Mouse (Mus musculus): ENCODE measurements at regions not wholly inside any gene's neighbourhood (a gene's known extent, or its start where the extent isn't known, plus 50 kb on each side); places are given as distances from the start of the nearest gene placed in this dataset.
A peak's percentile ranks its signal among the peaks of the same experiment; 100 is the strongest.

DNA sequence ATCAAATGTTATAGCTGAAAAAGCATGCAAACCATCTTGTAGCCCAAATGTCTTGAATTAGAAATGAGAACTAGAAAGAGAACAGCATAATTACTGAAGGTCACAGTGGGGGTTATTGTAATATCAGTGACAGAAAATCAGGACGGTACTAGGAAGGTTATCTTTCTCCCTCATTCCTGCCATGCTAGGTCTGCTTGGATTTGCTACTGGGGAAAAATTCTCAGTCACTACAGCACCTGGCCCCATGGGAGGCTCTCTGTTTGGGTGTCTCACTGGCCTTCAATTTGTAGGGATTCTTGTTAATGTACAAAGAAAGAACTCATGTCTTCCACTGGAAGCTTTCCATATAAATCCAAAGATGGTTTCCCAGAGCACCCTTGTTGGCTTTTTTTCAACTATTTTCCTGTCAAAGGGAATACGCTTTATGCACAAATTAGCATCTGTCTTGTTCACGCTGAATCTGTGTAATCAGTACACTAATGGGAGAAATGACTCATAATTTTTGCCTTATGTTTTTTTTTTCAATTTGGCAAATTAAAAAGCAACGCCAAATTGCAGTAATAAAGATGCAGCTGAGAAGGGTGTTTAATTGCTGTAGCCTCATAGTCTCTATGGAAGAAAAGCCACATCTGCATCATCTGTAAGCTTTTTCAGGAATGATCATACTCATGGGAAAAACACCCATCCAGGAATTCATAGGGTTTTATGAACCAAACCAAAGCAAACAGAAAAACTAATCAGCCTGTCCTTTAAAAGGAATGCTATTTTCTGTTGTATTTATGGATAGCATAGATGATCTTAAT is 290.2 kb upstream of the Arhgef26 start:
- Histone ChIP-seq H3K4me3 (ENCODE audit: low read depth, low read length) (no peak overlapping the region), H3K4me2 (ENCODE audit: low read depth, low read length) (no peak overlapping the region), H3K27me3 (ENCODE audit: control insufficient read depth, insufficient read depth, low read length) (no peaks in the 10 kb centered on the region), H3K9ac (replicated peaks; ENCODE audit: low read depth, low read length) (no peak overlapping the region), H3K36me3 (ENCODE audit: control insufficient read depth, insufficient read depth, low read length) (no peaks in the 10 kb centered on the region), H3K4me1 (ENCODE audit: control insufficient read depth, insufficient read depth, low read length) (no peaks in the 10 kb centered on the region), H3K27ac (ENCODE audit: low read depth, low read length) (no peak overlapping the region), H3K9me3 (ENCODE audit: control insufficient read depth, low read length) (no peaks in the 10 kb centered on the region)
- WGBS: 40% methylated on average over 4 of the region's 4 CpGs
- ATAC-seq (ENCODE audit: low read depth): peak; percentile 73

DNA sequence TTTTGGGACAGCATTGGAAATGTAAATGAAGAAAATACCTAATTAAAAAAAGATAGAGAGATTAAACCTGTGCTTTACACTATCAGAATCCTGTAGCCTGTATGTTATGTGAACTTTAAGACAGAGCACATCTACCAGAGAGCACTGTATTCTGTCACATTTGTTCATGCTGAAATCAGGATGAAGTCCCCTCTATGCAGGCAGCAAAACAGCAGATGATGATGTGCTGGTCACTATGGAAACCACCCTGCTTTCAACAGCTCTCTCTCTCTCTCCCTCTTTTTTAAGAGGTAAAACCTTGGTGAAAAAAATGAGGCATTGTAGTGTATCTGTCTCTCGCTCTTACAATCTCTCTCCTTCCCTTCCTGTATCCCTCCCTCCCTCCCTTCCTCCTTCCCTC is 283.9 kb upstream of the Arhgef26 start:
- H3K27me3 ChIP-seq (ENCODE audit: control insufficient read depth, insufficient read depth, low read length): no peaks in the 10 kb centered on the region
- no peak overlapping the region for H3K27ac ChIP-seq (ENCODE audit: low read depth, low read length)
- no peak overlapping the region for H3K4me3 ChIP-seq (ENCODE audit: low read depth, low read length)
- H3K9me3 ChIP-seq (ENCODE audit: control insufficient read depth, low read length): no peaks in the 10 kb centered on the region
- no peaks in the 10 kb centered on the region for H3K36me3 ChIP-seq (ENCODE audit: control insufficient read depth, insufficient read depth, low read length)
- H3K9ac ChIP-seq (replicated peaks; ENCODE audit: low read depth, low read length): no peak overlapping the region
- H3K4me2 ChIP-seq (ENCODE audit: low read depth, low read length): no peak overlapping the region
- WGBS: 63% methylated on average over 1 of the region's 1 CpGs
- ATAC-seq (ENCODE audit: low read depth): 0 out of 2 replicates have a peak, but pooled peaks have one; percentile 46
- H3K4me1 ChIP-seq (ENCODE audit: control insufficient read depth, insufficient read depth, low read length): no peaks in the 10 kb centered on the region

DNA sequence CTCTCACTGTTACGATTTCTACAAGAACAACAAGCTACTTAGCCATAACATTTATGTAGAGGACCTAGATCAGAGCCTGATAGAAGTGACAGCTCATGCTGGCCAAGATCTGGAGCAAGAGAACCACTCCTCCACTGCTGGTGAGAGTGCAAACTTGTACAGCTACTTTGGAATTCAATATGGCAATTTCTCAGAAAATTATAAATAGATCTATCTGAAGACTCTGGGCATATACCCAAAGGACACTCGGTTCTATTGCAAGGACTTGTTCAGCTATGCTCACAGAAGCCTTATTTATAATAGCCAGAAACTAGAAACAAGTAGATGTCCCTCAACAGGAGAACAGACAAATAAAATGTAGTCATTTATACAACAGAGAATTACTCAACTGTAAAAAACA is 259.6 kb upstream of the Arhgef26 start:
- Histone ChIP-seq H3K27me3 (ENCODE audit: control insufficient read depth, insufficient read depth, low read length) (no peaks in the 10 kb centered on the region), H3K27ac (ENCODE audit: low read depth, low read length) (no peak overlapping the region), H3K4me3 (ENCODE audit: low read depth, low read length) (no peak overlapping the region), H3K9ac (replicated peaks; ENCODE audit: low read depth, low read length) (no peak overlapping the region), H3K4me1 (ENCODE audit: control insufficient read depth, insufficient read depth, low read length) (no peaks in the 10 kb centered on the region), H3K36me3 (ENCODE audit: control insufficient read depth, insufficient read depth, low read length) (no peaks in the 10 kb centered on the region), H3K9me3 (ENCODE audit: control insufficient read depth, low read length) (no peaks in the 10 kb centered on the region), H3K4me2 (ENCODE audit: low read depth, low read length) (no peak overlapping the region)
- WGBS: 84% methylated on average over 2 of the region's 2 CpGs
- ATAC-seq (ENCODE audit: low read depth): no peak

DNA sequence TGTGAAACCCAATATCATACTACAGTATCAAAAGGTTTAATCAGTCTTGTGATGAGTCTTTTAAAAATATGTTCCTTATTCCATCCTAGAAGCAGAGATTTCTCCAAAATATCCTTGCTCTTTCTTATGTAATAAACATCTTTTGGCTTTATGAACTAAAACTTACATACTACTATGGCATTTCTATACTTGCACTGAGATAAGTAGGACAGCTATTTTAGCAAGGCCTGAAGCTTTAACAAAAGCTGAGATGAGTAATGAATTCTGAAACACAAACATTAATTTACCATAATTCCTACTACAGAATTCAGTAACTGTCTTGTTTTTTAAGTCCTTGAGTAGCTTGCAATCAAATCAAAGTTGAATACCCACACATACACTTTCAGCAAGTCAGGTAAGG is 252.6 kb upstream of the Arhgef26 start:
- ATAC-seq (ENCODE audit: low read depth): no peak
- H3K27ac ChIP-seq (ENCODE audit: low read depth, low read length): no peak overlapping the region
- H3K9ac ChIP-seq (replicated peaks; ENCODE audit: low read depth, low read length): no peak overlapping the region
- no peaks in the 10 kb centered on the region for H3K9me3 ChIP-seq (ENCODE audit: control insufficient read depth, low read length)
- no peaks in the 10 kb centered on the region for H3K36me3 ChIP-seq (ENCODE audit: control insufficient read depth, insufficient read depth, low read length)
- H3K4me3 ChIP-seq (ENCODE audit: low read depth, low read length): no peak overlapping the region
- H3K4me1 ChIP-seq (ENCODE audit: control insufficient read depth, insufficient read depth, low read length): no peaks in the 10 kb centered on the region
- no peak overlapping the region for H3K4me2 ChIP-seq (ENCODE audit: low read depth, low read length)
- H3K27me3 ChIP-seq (ENCODE audit: control insufficient read depth, insufficient read depth, low read length): no peaks in the 10 kb centered on the region

DNA sequence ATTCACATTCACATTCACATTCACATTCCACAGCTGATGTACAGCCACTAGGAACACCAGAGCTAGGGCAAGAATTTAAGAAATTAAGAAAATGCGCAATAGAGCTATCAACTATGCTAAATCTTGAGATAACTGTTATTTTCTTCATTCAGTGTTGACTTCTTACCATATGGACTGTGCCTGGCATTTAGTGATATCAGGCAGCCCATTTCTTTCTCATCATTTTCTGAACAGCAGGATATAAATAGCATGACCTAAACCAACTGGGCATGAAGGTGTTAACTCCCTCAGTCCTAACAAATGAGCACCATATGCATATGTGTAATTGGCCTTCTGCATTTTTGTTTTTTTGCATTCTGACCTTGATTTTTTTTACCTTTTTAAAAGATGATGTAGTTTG is 250.9 kb upstream of the Arhgef26 start:
- no peaks in the 10 kb centered on the region for H3K36me3 ChIP-seq (ENCODE audit: control insufficient read depth, insufficient read depth, low read length)
- no peaks in the 10 kb centered on the region for H3K9me3 ChIP-seq (ENCODE audit: control insufficient read depth, low read length)
- H3K4me2 ChIP-seq (ENCODE audit: low read depth, low read length): no peak overlapping the region
- 89% methylated on average over 1 of the region's 1 CpGs for WGBS
- H3K27me3 ChIP-seq (ENCODE audit: control insufficient read depth, insufficient read depth, low read length): no peaks in the 10 kb centered on the region
- peak; percentile 21; the same call in 1 of the 2 replicates for ATAC-seq (ENCODE audit: low read depth)
- no peak overlapping the region for H3K9ac ChIP-seq (replicated peaks; ENCODE audit: low read depth, low read length)
- no peak overlapping the region for H3K27ac ChIP-seq (ENCODE audit: low read depth, low read length)
- no peak overlapping the region for H3K4me3 ChIP-seq (ENCODE audit: low read depth, low read length)
- no peaks in the 10 kb centered on the region for H3K4me1 ChIP-seq (ENCODE audit: control insufficient read depth, insufficient read depth, low read length)

DNA sequence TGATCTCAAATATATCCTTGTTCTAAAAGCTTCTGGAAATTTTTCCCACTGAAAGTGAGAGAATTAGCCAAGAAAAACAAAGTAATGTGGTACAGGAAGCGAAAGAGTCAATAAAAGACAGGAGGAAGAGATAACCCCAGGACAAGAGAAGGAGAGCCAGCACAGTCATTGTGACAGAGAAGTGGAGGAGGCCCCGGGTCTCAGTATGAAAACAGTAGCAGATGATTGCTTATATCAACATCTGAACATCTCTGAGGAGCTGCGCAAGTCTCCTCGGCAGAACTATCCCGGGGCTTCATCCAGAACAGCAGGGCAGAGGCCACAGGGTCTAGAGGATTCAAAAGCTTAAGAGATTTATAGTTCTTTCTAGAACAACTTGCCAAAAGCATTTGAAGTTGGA is 235.0 kb upstream of the Arhgef26 start:
- no peaks in the 10 kb centered on the region for H3K4me1 ChIP-seq (ENCODE audit: control insufficient read depth, insufficient read depth, low read length)
- no peaks in the 10 kb centered on the region for H3K27me3 ChIP-seq (ENCODE audit: control insufficient read depth, insufficient read depth, low read length)
- no peaks in the 10 kb centered on the region for H3K36me3 ChIP-seq (ENCODE audit: control insufficient read depth, insufficient read depth, low read length)
- H3K9me3 ChIP-seq (ENCODE audit: control insufficient read depth, low read length): no peaks in the 10 kb centered on the region
- WGBS: 62% methylated on average over 5 of the region's 5 CpGs
- no peak overlapping the region for H3K4me2 ChIP-seq (ENCODE audit: low read depth, low read length)
- no peak overlapping the region for H3K9ac ChIP-seq (replicated peaks; ENCODE audit: low read depth, low read length)
- ATAC-seq (ENCODE audit: low read depth): no peak
- no peak overlapping the region for H3K27ac ChIP-seq (ENCODE audit: low read depth, low read length)
- H3K4me3 ChIP-seq (ENCODE audit: low read depth, low read length): no peak overlapping the region

DNA sequence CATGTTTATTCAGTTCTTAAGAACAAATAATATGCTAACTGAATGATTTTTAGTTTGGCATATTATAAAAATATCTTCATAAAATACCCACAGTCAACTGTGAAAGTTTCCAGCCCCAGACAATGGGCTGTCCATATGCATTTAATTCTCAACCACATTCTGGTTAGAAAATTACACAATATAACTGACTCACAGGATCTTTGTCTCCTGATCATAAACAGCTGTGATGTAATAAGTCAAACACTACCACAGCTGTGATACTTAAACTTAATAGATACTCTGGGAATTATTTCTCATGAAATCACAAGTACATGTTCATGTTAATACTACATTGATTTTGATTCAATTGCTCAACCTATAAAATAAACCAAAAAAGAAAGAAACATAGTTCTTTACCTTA is 234.3 kb upstream of the Arhgef26 start:
- Histone ChIP-seq H3K4me2 (ENCODE audit: low read depth, low read length) (no peak overlapping the region), H3K27ac (ENCODE audit: low read depth, low read length) (no peak overlapping the region), H3K4me1 (ENCODE audit: control insufficient read depth, insufficient read depth, low read length) (no peaks in the 10 kb centered on the region), H3K36me3 (ENCODE audit: control insufficient read depth, insufficient read depth, low read length) (no peaks in the 10 kb centered on the region), H3K9me3 (ENCODE audit: control insufficient read depth, low read length) (no peaks in the 10 kb centered on the region), H3K27me3 (ENCODE audit: control insufficient read depth, insufficient read depth, low read length) (no peaks in the 10 kb centered on the region), H3K4me3 (ENCODE audit: low read depth, low read length) (no peak overlapping the region), H3K9ac (replicated peaks; ENCODE audit: low read depth, low read length) (no peak overlapping the region)
- ATAC-seq (ENCODE audit: low read depth): no peak

DNA sequence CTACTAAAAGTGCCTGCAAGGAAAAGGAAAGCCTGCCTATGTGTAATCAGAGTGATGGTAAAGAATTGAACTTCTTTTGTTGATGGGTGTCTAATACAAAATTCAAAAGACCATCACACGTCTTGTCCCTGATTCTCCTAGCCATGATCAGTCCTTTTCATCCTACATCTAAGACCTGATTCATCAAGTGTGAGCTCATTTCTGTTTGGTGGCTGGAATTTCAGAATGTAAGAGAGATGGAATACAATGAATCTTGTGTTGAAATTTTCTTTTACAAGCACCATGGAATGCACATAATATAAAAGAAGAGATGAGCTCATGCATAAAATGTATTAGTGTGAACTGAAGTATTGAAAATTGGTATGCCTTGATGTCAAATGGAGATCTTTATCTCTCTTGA is 233.6 kb upstream of the Arhgef26 start:
- no peak overlapping the region for H3K4me2 ChIP-seq (ENCODE audit: low read depth, low read length)
- WGBS: 26% methylated on average over 1 of the region's 1 CpGs
- no peak overlapping the region for H3K4me3 ChIP-seq (ENCODE audit: low read depth, low read length)
- no peak overlapping the region for H3K27ac ChIP-seq (ENCODE audit: low read depth, low read length)
- no peak overlapping the region for H3K9ac ChIP-seq (replicated peaks; ENCODE audit: low read depth, low read length)
- no peaks in the 10 kb centered on the region for H3K27me3 ChIP-seq (ENCODE audit: control insufficient read depth, insufficient read depth, low read length)
- H3K4me1 ChIP-seq (ENCODE audit: control insufficient read depth, insufficient read depth, low read length): no peaks in the 10 kb centered on the region
- no peaks in the 10 kb centered on the region for H3K36me3 ChIP-seq (ENCODE audit: control insufficient read depth, insufficient read depth, low read length)
- no peaks in the 10 kb centered on the region for H3K9me3 ChIP-seq (ENCODE audit: control insufficient read depth, low read length)
- ATAC-seq (ENCODE audit: low read depth): no peak

DNA sequence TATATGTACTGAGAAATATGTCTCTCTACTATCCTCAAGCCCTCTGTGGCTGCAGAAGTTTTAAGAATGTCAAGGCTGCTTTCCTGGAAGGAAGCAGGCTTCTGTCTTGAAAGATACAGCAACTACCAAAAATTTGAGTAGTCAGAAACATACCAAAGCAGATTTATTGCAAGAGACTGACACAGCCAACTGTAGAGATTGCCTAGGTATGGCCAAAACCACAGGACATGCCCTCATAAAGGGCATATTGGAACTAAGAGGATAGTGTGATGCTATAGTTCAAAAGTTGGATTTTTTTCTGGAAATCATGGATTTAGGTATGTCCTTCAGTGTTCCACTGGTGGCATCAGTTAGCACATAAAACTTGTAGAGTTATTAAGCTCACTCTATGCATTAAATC is 230.8 kb upstream of the Arhgef26 start:
- Histone ChIP-seq H3K4me3 (ENCODE audit: low read depth, low read length) (no peak overlapping the region), H3K4me2 (ENCODE audit: low read depth, low read length) (no peak overlapping the region), H3K27me3 (ENCODE audit: control insufficient read depth, insufficient read depth, low read length) (no peaks in the 10 kb centered on the region), H3K9ac (replicated peaks; ENCODE audit: low read depth, low read length) (no peak overlapping the region), H3K27ac (ENCODE audit: low read depth, low read length) (no peak overlapping the region), H3K4me1 (ENCODE audit: control insufficient read depth, insufficient read depth, low read length) (no peaks in the 10 kb centered on the region), H3K9me3 (ENCODE audit: control insufficient read depth, low read length) (no peaks in the 10 kb centered on the region), H3K36me3 (ENCODE audit: control insufficient read depth, insufficient read depth, low read length) (no peaks in the 10 kb centered on the region)
- ATAC-seq (ENCODE audit: low read depth): no peak
